Mouse (Mus musculus): ENCODE measurements around the gene Hcn2. TPM values are rescaled to one million over a fixed set of nuclear protein-coding genes. Genes with fewer than 3 reads are reported as not detected.

Hcn2 gene
- polyA plus RNA-seq, 1 experiment from 2014 or later = not detected

DNA sequence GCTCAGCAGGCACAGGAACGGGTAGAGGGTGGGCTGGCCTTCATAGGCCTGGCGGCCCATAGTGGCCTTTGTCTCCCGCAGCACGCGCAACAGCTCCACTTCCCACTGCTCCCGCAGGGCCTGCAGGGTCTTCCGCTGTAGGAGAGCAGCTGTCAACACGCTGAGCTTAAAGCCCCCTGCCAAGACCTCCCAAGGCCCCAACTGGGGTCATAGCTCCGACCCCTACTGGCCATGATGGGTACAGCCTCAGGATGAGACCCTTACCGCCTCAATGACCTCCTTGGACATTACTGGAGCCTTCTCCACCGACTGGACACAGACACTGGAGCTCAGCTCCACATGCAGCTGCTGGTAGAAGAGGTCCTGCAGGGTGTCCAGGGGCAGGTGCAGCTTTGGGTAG lies 24.4 kb downstream of the Hcn2 start:
- Histone ChIP-seq H3K9me3 (replicated peaks; ENCODE audit: control insufficient read depth, low read length) (no peaks in the 10 kb centered on the region), H3K4me3 (ENCODE audit: low read depth, low read length) (no peak overlapping the region), H3K4me2 (ENCODE audit: low read depth, low read length) (no peak overlapping the region), H3K27me3 (ENCODE audit: control insufficient read depth, insufficient read depth, low read depth, low read length) (no peaks in the 10 kb centered on the region), H3K4me1 (ENCODE audit: control insufficient read depth, low read depth, low read length) (peaks cover 8% of the 10 kb centered on the region), H3K9ac (ENCODE audit: low read depth, low read length) (no peak overlapping the region), H3K27ac (ENCODE audit: low read length) (no peak overlapping the region), H3K36me3 (ENCODE audit: control insufficient read depth, insufficient read depth) (peaks cover 51% of the 10 kb centered on the region)
- 78% methylated on average over 11 of the region's 11 CpGs for WGBS (ENCODE audit: insufficient replicate concordance)
- ATAC-seq (ENCODE audit: low read depth) = no peak

DNA sequence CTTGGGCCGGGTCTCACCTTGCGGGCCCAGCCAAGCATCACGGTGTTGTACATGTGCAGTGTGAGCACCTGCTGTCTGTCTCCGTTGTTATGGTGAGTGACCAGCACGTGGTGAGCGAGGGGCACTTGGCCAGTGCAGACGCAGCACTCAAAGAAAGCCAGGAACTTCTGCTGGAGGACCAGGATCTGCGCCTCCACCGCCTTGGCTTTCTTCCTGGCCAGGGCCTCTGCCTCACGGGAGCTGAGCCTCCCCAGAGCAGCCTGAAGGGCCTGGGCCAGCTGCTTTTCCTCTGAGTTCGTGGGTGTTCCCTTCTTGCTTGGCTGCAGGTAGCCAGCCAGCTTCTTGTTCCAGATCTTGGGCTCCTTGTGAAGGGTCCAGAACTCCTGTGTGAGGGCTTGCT lies 26.7 kb downstream of the Hcn2 start:
- H3K4me1 ChIP-seq (ENCODE audit: control insufficient read depth, low read depth, low read length) = peaks cover 16% of the 10 kb centered on the region
- H3K4me2 ChIP-seq (ENCODE audit: low read depth, low read length) = no peak overlapping the region
- H3K27ac ChIP-seq (ENCODE audit: low read length) = no peak overlapping the region
- 82% methylated on average over 11 of the region's 11 CpGs for WGBS (ENCODE audit: insufficient replicate concordance)
- no peak for ATAC-seq (ENCODE audit: low read depth)
- no peak overlapping the region for H3K4me3 ChIP-seq (ENCODE audit: low read depth, low read length)
- H3K36me3 ChIP-seq (ENCODE audit: control insufficient read depth, insufficient read depth) = peaks cover 29% of the 10 kb centered on the region
- no peak overlapping the region for H3K9ac ChIP-seq (ENCODE audit: low read depth, low read length)
- H3K27me3 ChIP-seq (ENCODE audit: control insufficient read depth, insufficient read depth, low read depth, low read length) = no peaks in the 10 kb centered on the region
- no peaks in the 10 kb centered on the region for H3K9me3 ChIP-seq (replicated peaks; ENCODE audit: control insufficient read depth, low read length)

DNA sequence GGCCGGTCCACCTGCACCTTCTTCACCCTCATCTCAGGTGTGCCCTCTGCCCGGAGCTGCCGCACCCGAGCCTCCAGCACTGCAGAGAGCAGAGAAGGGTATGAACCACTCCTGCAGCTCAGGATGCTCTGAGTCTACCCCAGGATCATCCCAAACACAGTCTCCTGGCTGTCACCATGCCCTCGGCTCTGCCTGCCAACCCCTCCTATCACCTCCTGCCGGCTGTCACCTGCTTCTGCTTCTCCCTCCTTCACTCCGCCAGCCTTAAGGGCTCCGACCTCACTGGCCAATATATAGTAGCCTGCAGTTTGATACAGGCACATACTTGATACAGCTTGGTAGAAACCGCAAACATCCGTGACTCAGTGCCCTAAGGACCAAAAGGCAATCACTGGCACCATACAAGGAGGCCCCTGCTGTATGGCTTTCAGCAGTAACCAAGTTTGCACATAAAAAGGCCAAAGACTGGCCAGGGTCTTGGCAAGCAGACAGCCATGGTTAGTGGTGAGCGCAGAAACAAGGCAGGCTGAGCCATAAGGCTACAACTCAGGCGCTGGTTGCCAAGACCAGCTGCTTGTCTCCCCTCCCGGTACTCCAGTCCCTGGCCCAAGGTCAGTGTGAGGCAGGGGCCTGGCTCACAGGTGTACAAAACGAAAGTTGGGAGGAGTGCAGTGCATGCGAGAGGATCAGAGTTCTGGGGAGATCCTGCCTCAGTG lies 27.4 kb downstream of the Hcn2 start:
- H3K4me1 ChIP-seq (ENCODE audit: control insufficient read depth, low read depth, low read length) = peaks cover 16% of the 10 kb centered on the region
- H3K27ac ChIP-seq (ENCODE audit: low read length) = no peak overlapping the region
- H3K9ac ChIP-seq (ENCODE audit: low read depth, low read length) = no peak overlapping the region
- H3K36me3 ChIP-seq (ENCODE audit: control insufficient read depth, insufficient read depth) = peaks cover 28% of the 10 kb centered on the region
- H3K9me3 ChIP-seq (replicated peaks; ENCODE audit: control insufficient read depth, low read length) = no peaks in the 10 kb centered on the region
- no peak for ATAC-seq (ENCODE audit: low read depth)
- no peak overlapping the region for H3K4me2 ChIP-seq (ENCODE audit: low read depth, low read length)
- 78% methylated on average over 15 of the region's 15 CpGs for WGBS (ENCODE audit: insufficient replicate concordance)
- no peaks in the 10 kb centered on the region for H3K27me3 ChIP-seq (ENCODE audit: control insufficient read depth, insufficient read depth, low read depth, low read length)
- H3K4me3 ChIP-seq (ENCODE audit: low read depth, low read length) = no peak overlapping the region

GRCm38 (mm10) chr10:79745411-79745810 lies 29.0 kb downstream of the Hcn2 start:
- Histone ChIP-seq H3K4me2 (ENCODE audit: low read depth, low read length) (peak overlapping the region; percentile 82), H3K9ac (ENCODE audit: low read depth, low read length) (no peak overlapping the region; the same call in 1 of the 2 replicates), H3K36me3 (ENCODE audit: control insufficient read depth, insufficient read depth) (peaks cover 12% of the 10 kb centered on the region), H3K27ac (ENCODE audit: low read length) (no peak overlapping the region), H3K9me3 (replicated peaks; ENCODE audit: control insufficient read depth, low read length) (no peaks in the 10 kb centered on the region), H3K4me3 (ENCODE audit: low read depth, low read length) (peak overlapping the region; percentile 72), H3K27me3 (ENCODE audit: control insufficient read depth, insufficient read depth, low read depth, low read length) (no peaks in the 10 kb centered on the region), H3K4me1 (ENCODE audit: control insufficient read depth, low read depth, low read length) (peaks cover 19% of the 10 kb centered on the region)
- ATAC-seq (ENCODE audit: low read depth) = no peak
- 82% methylated on average over 3 of the region's 3 CpGs for WGBS (ENCODE audit: insufficient replicate concordance)

DNA sequence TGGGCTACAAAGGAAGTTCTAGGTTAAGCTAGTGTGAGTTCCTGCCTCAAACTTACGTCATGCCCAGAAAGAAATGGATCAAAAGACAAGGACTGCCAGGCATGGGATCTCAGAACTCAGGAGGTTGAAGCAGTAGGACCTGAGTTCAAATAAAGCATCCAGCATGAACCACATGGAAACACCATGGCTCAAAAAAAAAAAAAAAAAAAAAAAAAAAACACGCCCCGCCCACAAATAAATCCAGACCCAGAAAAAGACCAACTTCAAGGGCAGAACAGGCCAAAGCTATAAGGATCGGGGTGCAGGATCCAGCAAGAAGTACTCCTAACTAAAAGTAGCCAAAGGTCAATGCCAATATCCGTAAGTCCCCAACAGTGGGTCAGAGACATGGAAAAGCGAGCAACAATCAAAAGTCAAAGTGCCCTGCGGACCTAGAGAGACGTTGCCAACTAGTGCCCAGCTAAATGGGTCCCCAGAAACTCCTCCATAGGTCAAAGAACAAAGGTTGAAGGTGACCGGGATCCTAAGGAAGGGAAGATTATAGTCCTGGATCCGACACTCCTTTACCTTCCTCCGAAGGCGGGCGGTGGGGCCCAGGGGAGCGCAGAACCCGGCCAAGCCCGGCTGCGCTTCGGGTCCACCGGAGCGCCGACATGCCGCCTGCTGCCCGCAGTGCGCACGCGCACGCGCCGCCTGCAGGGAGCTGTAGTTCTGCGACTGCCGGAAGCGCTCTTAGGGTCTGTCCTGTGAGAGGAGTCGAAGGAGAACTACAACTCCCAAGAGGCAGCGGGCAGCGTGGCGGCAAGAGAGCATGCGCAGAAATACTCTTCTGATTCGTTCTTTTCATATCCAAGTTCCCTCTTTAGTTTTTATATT lies 29.7 kb downstream of the Hcn2 start, which contains the start of gene Polrmt:
Gene Polrmt, minus strand, starts transcription at position 684 of the 876 bp plus-strand sequence.
- Histone ChIP-seq H3K36me3 (ENCODE audit: control insufficient read depth, insufficient read depth) (peaks cover 5% of the 10 kb centered on the region), H3K4me2 (ENCODE audit: low read depth, low read length) (peak within 1 kb of the TSS; percentile 82), H3K4me3 (ENCODE audit: low read depth, low read length) (peak within 1 kb of the TSS; percentile 72), H3K27me3 (ENCODE audit: control insufficient read depth, insufficient read depth, low read depth, low read length) (no peaks in the 10 kb centered on the region), H3K4me1 (ENCODE audit: control insufficient read depth, low read depth, low read length) (peaks cover 19% of the 10 kb centered on the region), H3K9ac (ENCODE audit: low read depth, low read length) (peak within 1 kb of the TSS; percentile 68), H3K9me3 (replicated peaks; ENCODE audit: control insufficient read depth, low read length) (no peaks in the 10 kb centered on the region), H3K27ac (ENCODE audit: low read length) (peak within 1 kb of the TSS; percentile 80)
- WGBS (ENCODE audit: insufficient replicate concordance) = 3% methylated on average over 38 of the region's 38 CpGs
- peak; percentile 99 for ATAC-seq (ENCODE audit: low read depth)

GRCm38 (mm10) chr10:79746774-79747151 lies 30.3 kb downstream of the Hcn2 start:
- Histone ChIP-seq H3K4me1 (ENCODE audit: control insufficient read depth, low read depth, low read length) (peaks cover 19% of the 10 kb centered on the region), H3K9me3 (replicated peaks; ENCODE audit: control insufficient read depth, low read length) (no peaks in the 10 kb centered on the region), H3K9ac (ENCODE audit: low read depth, low read length) (peak overlapping the region; percentile 46), H3K4me2 (ENCODE audit: low read depth, low read length) (peak overlapping the region; percentile 62), H3K27me3 (ENCODE audit: control insufficient read depth, insufficient read depth, low read depth, low read length) (no peaks in the 10 kb centered on the region), H3K27ac (ENCODE audit: low read length) (peak overlapping the region; percentile 80), H3K4me3 (ENCODE audit: low read depth, low read length) (peak overlapping the region; percentile 37), H3K36me3 (ENCODE audit: control insufficient read depth, insufficient read depth) (peaks cover 5% of the 10 kb centered on the region)
- ATAC-seq (ENCODE audit: low read depth) = peak; percentile 75
- WGBS (ENCODE audit: insufficient replicate concordance) = 22% methylated on average over 6 of the region's 6 CpGs

GRCm38 (mm10) chr10:79748496-79748895 lies 32.1 kb downstream of the Hcn2 start:
- no peak for ATAC-seq (ENCODE audit: low read depth)
- H3K9ac ChIP-seq (ENCODE audit: low read depth, low read length) = no peak overlapping the region
- no peak overlapping the region for H3K4me3 ChIP-seq (ENCODE audit: low read depth, low read length)
- peaks cover 19% of the 10 kb centered on the region for H3K4me1 ChIP-seq (ENCODE audit: control insufficient read depth, low read depth, low read length)
- H3K9me3 ChIP-seq (replicated peaks; ENCODE audit: control insufficient read depth, low read length) = no peaks in the 10 kb centered on the region
- no peaks in the 10 kb centered on the region for H3K27me3 ChIP-seq (ENCODE audit: control insufficient read depth, insufficient read depth, low read depth, low read length)
- WGBS (ENCODE audit: insufficient replicate concordance) = 67% methylated on average over 6 of the region's 6 CpGs
- no peak overlapping the region for H3K4me2 ChIP-seq (ENCODE audit: low read depth, low read length)
- H3K36me3 ChIP-seq (ENCODE audit: control insufficient read depth, insufficient read depth) = no peaks in the 10 kb centered on the region
- H3K27ac ChIP-seq (ENCODE audit: low read length) = no peak overlapping the region

DNA sequence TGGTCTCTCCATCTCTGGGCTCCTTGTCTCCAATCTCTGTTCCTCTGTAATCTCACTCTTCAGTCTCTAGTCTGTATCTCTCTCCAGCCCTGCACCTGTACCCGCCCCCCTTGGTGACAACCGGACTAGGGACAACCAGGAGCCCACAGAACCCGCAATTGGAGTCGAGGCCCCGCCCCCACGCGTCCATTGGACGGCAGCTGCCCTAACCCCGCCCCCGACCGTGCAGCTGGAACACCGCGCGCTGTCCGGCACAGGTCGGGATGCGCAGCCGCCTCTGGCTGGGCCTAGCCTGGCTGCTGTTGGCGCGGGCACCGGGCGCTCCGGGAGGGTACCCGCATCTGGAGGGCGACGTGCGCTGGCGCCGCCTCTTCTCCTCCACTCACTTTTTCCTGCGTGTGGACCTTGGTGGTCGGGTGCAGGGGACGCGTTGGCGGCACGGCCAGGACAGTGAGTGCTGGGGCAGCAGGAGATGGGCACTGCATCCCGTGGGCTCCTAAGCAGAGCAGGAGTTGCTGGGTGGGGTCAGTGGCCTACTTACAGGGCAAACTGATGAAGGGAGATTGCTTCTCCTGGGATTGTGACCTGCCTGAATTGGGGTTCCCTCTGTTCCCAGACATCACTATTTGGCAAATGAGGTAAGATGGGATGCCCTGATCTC lies 38.6 kb downstream of the Hcn2 start, which contains the start of gene Fgf22:
Gene Fgf22, plus strand, starts transcription at position 221 of the 661 bp plus-strand sequence.
- no peak within 1 kb of the TSS for H3K4me3 ChIP-seq (ENCODE audit: low read depth, low read length)
- no peaks in the 10 kb centered on the region for H3K9me3 ChIP-seq (replicated peaks; ENCODE audit: control insufficient read depth, low read length)
- peak within 1 kb of the TSS; percentile 59 for H3K4me2 ChIP-seq (ENCODE audit: low read depth, low read length)
- WGBS (ENCODE audit: insufficient replicate concordance) = 3% methylated on average over 36 of the region's 36 CpGs
- H3K27ac ChIP-seq (ENCODE audit: low read length) = no peak within 1 kb of the TSS
- no peaks in the 10 kb centered on the region for H3K27me3 ChIP-seq (ENCODE audit: control insufficient read depth, insufficient read depth, low read depth, low read length)
- peak; percentile 83 for ATAC-seq (ENCODE audit: low read depth)
- H3K4me1 ChIP-seq (ENCODE audit: control insufficient read depth, low read depth, low read length) = peaks cover 7% of the 10 kb centered on the region
- peaks cover 18% of the 10 kb centered on the region for H3K36me3 ChIP-seq (ENCODE audit: control insufficient read depth, insufficient read depth)
- H3K9ac ChIP-seq (ENCODE audit: low read depth, low read length) = peak within 1 kb of the TSS; percentile 28
